In genomic region chr9:49695371-49695770, GRCm38 (mm10) we compare ENCODE assay signal across 23 mouse cellular contexts.
DNase-seq lines count a peak whose midpoint lies in the region; ATAC-seq and TF ChIP-seq lines count a peak whose summit lies in the region.
"Had no signal": no experiment of that assay in that cellular context is flagged by ENCODE, and none has a peak within 500 bp of the region (broad histone marks: within the 10 kb centered on the region; RNA-seq: fewer than 3 reads in every experiment).

No protein-coding gene starts in this region.

- 0 out of 2 replicates have a peak overlapping the region, but pooled peaks have one; percentile 5 for H3K27ac ChIP-seq in forebrain, postnatal 0 days (ENCODE audit: low read depth, low read length)
- H3K27ac ChIP-seq in forebrain, embryonic 10.5 days: no peak overlapping the region
- peak overlapping the region; percentile 43; the same call in 1 of the 2 replicates for H3K27ac ChIP-seq in layer of hippocampus, adult 2 months
- peak overlapping the region; percentile 54 for H3K27ac ChIP-seq in neural tube, embryonic 13.5 days (replicated peaks)
- H3K27ac ChIP-seq: embryonic facial prominence, embryonic 10.5 days; gastrocnemius, adult 2 months; heart, embryonic 15.5 days; kidney, embryonic 15.5 days had no signal

- DNase-seq in forebrain, postnatal 0 days: no peak
- DNase-seq in forebrain, embryonic 10.5 days (ENCODE audit: extremely low spot score, low spot score): no peak
- DNase-seq in layer of hippocampus, adult 2 months (ENCODE audit: low spot score in 2 of 2): peak in 1 of 2 experiments; percentile 13
- DNase-seq in layer of hippocampus, adult 11-12 months (ENCODE audit: low spot score): no peak
- no peak for DNase-seq in neural tube, embryonic 10.5 days (ENCODE audit: extremely low spot score, low spot score)
- DNase-seq: adrenal gland, postnatal 25 days; cerebellum, adult 11 months; cerebellum, adult 9-11 months; gastrocnemius, adult 2 months; heart, postnatal 36 days; liver, postnatal 0 days; lung, postnatal 14 days; retina, postnatal 1 day; right cerebral cortex, postnatal 4 days; thymus, postnatal 25 days had no signal

- H3K9me3 ChIP-seq in forebrain, postnatal 0 days (ENCODE audit: low read length): no peaks in the 10 kb centered on the region
- no peaks in the 10 kb centered on the region for H3K9me3 ChIP-seq in forebrain, embryonic 10.5 days
- H3K9me3 ChIP-seq in neural tube, embryonic 13.5 days: no peaks in the 10 kb centered on the region
- H3K9me3 ChIP-seq: embryonic facial prominence, embryonic 10.5 days; heart, embryonic 15.5 days; kidney, embryonic 15.5 days had no signal

- no peak overlapping the region for H3K4me3 ChIP-seq in forebrain, postnatal 0 days (ENCODE audit: low read depth, low read length)
- H3K4me3 ChIP-seq in forebrain, embryonic 10.5 days: no peak overlapping the region
- H3K4me3 ChIP-seq in layer of hippocampus, adult 2 months: no peak overlapping the region
- H3K4me3 ChIP-seq in neural tube, embryonic 13.5 days: no peak overlapping the region
- H3K4me3 ChIP-seq: embryonic facial prominence, embryonic 10.5 days; gastrocnemius, adult 2 months; heart, embryonic 15.5 days; kidney, embryonic 15.5 days had no signal

- no peaks in the 10 kb centered on the region; the same call in 1 of the 2 replicates for H3K36me3 ChIP-seq in forebrain, postnatal 0 days (ENCODE audit: insufficient read depth)
- no peaks in the 10 kb centered on the region for H3K36me3 ChIP-seq in forebrain, embryonic 10.5 days (replicated peaks)
- no peaks in the 10 kb centered on the region for H3K36me3 ChIP-seq in neural tube, embryonic 13.5 days
- H3K36me3 ChIP-seq: embryonic facial prominence, embryonic 10.5 days; heart, embryonic 15.5 days; kidney, embryonic 15.5 days had no signal

- H3K4me1 ChIP-seq in forebrain, postnatal 0 days (ENCODE audit: insufficient read depth): peaks cover 10% of the 10 kb centered on the region; the same call in 1 of the 2 replicates
- peaks cover 8% of the 10 kb centered on the region; the same call in 1 of the 2 replicates for H3K4me1 ChIP-seq in forebrain, embryonic 10.5 days
- peaks cover 38% of the 10 kb centered on the region for H3K4me1 ChIP-seq in neural tube, embryonic 13.5 days (replicated peaks)
- H3K4me1 ChIP-seq: embryonic facial prominence, embryonic 10.5 days; heart, embryonic 15.5 days had no signal

- no peak for TF ChIP-seq CTCF in forebrain, postnatal 0 days (IDR thresholded peaks at IDR 0.05; ENCODE audit: low read depth)
- TF ChIP-seq CTCF in layer of hippocampus, adult 2 months (conservative IDR thresholded peaks at IDR 0.05): no peak

- H3K4me2 ChIP-seq in forebrain, postnatal 0 days (ENCODE audit: low read depth): no peak overlapping the region
- H3K4me2 ChIP-seq in neural tube, embryonic 13.5 days: no peak overlapping the region
- H3K4me2 ChIP-seq: heart, embryonic 15.5 days; kidney, embryonic 15.5 days; liver, embryonic 11.5 days had no signal

- 74% methylated on average over 7 of the region's 7 CpGs for WGBS in forebrain, postnatal 0 days
- 92% methylated on average over 7 of the region's 7 CpGs for WGBS in forebrain, embryonic 10.5 days
- 80% methylated on average over 7 of the region's 7 CpGs for WGBS in neural tube, embryonic 13.5 days

- no peaks in the 10 kb centered on the region for H3K27me3 ChIP-seq in forebrain, postnatal 0 days (ENCODE audit: insufficient read depth, low read length)
- no peaks in the 10 kb centered on the region for H3K27me3 ChIP-seq in forebrain, embryonic 10.5 days (ENCODE audit: poor library complexity, severe bottlenecking)
- no peaks in the 10 kb centered on the region for H3K27me3 ChIP-seq in neural tube, embryonic 13.5 days
- H3K27me3 ChIP-seq: heart, embryonic 15.5 days; kidney, embryonic 15.5 days had no signal

- H3K9ac ChIP-seq in forebrain, postnatal 0 days: no peak overlapping the region
- no peak overlapping the region for H3K9ac ChIP-seq in neural tube, embryonic 13.5 days
- H3K9ac ChIP-seq: heart, embryonic 15.5 days; kidney, embryonic 15.5 days; liver, postnatal 0 days had no signal

- no peak for ATAC-seq in forebrain, postnatal 0 days
- no peak for ATAC-seq in neural tube, embryonic 13.5 days (ENCODE audit: low read depth)
- no peak for ATAC-seq in activated CD4-positive, CD25-positive, alpha-beta regulatory T cell, adult 4 months
- ATAC-seq: forebrain, embryonic 16.5 days; intestine, postnatal 0 days; liver, postnatal 0 days had no signal
